Mouse (Mus musculus): Measurements from ENCODE around the gene Zcchc8. TPM values are rescaled to one million over a fixed set of nuclear protein-coding genes. Genes with fewer than 3 reads are reported as not detected.
A peak's percentile ranks its signal among the peaks of the same experiment; 100 is the strongest.
"Not testable (repeated sequence)": the region's sequence is repeated elsewhere in the genome, so short reads cannot be mapped to it uniquely, and the experiment has no call there.

Gene Zcchc8
- polyA plus RNA-seq, 1 experiment: 24.3 TPM

- Histone ChIP-seq H3K27me3 (replicated peaks; ENCODE audit: control insufficient read depth, insufficient read depth, low read length) (no peaks in the 10 kb centered on the region), H3K36me3 (ENCODE audit: control insufficient read depth, insufficient read depth, low read length) (peaks cover 10% of the 10 kb centered on the region), H3K27ac (ENCODE audit: insufficient read depth, low read depth, low read length) (peak overlapping the region; percentile 41; the same call in 1 of the 2 replicates), H3K4me1 (ENCODE audit: control insufficient read depth, insufficient read depth, low read length) (peaks cover 11% of the 10 kb centered on the region), H3K4me3 (ENCODE audit: insufficient read depth, low read depth, low read length) (no peak overlapping the region)
- TF ChIP-seq POLR2A (IDR thresholded peaks at IDR 0.05; ENCODE audit: low read depth, low read length): no peak
- no peak for TF ChIP-seq CTCF (conservative IDR thresholded peaks at IDR 0.05; ENCODE audit: insufficient read depth, insufficient read length, low read depth, low read length)
- DNase-seq: no peak
Measured at GRCm38 (mm10) chr5:123746253-123746652, 25.4 kb upstream of the Zcchc8 start.

DNA sequence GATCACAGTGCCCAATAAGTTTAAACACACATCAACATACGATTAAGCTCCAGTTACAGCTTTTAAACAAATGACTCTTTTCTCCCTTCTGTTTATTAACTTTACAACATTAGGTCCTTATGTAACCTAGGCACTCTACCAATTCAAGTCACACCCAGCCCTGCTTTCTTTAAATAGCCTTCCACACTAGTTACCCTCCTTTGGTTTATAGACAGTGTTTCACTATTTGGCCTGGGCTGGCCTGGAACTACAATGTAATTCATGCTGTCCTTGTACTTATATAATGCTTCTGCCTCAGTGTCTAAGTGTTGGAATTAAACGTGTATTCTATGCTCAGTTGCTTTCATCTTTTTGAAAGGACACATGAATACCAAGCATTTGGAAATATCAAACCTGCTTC lies 23.5 kb upstream of the Zcchc8 start:
- no peak for TF ChIP-seq POLR2A (IDR thresholded peaks at IDR 0.05; ENCODE audit: low read depth, low read length)
- TF ChIP-seq CTCF (conservative IDR thresholded peaks at IDR 0.05; ENCODE audit: insufficient read depth, insufficient read length, low read depth, low read length): no peak
- Histone ChIP-seq H3K27me3 (replicated peaks; ENCODE audit: control insufficient read depth, insufficient read depth, low read length) (no peaks in the 10 kb centered on the region), H3K4me1 (ENCODE audit: control insufficient read depth, insufficient read depth, low read length) (peaks cover 11% of the 10 kb centered on the region), H3K27ac (ENCODE audit: insufficient read depth, low read depth, low read length) (no peak overlapping the region), H3K36me3 (ENCODE audit: control insufficient read depth, insufficient read depth, low read length) (peaks cover 15% of the 10 kb centered on the region), H3K4me3 (ENCODE audit: insufficient read depth, low read depth, low read length) (no peak overlapping the region)
- DNase-seq: no peak
- WGBS: 67% methylated on average over 2 of the region's 2 CpGs

GRCm38 (mm10) chr5:123730981-123731380 lies 10.1 kb upstream of the Zcchc8 start:
- Histone ChIP-seq H3K27me3 (replicated peaks; ENCODE audit: control insufficient read depth, insufficient read depth, low read length) (no peaks in the 10 kb centered on the region), H3K36me3 (ENCODE audit: control insufficient read depth, insufficient read depth, low read length) (peaks cover 31% of the 10 kb centered on the region), H3K27ac (ENCODE audit: insufficient read depth, low read depth, low read length) (no peak overlapping the region), H3K4me3 (ENCODE audit: insufficient read depth, low read depth, low read length) (no peak overlapping the region), H3K4me1 (ENCODE audit: control insufficient read depth, insufficient read depth, low read length) (no peaks in the 10 kb centered on the region)
- TF ChIP-seq CTCF (conservative IDR thresholded peaks at IDR 0.05; ENCODE audit: insufficient read depth, insufficient read length, low read depth, low read length): no peak
- 91% methylated on average over 2 of the region's 2 CpGs for WGBS
- DNase-seq: no peak

GRCm38 (mm10) chr5:123723816-123724215 lies 2.9 kb upstream of the Zcchc8 start:
- 86% methylated on average over 7 of the region's 7 CpGs for WGBS
- not testable (repeated sequence) for DNase-seq; H3K4me1 ChIP-seq (ENCODE audit: control insufficient read depth, insufficient read depth, low read length); H3K27me3 ChIP-seq (replicated peaks; ENCODE audit: control insufficient read depth, insufficient read depth, low read length); H3K27ac ChIP-seq (ENCODE audit: insufficient read depth, low read depth, low read length); H3K36me3 ChIP-seq (ENCODE audit: control insufficient read depth, insufficient read depth, low read length); H3K4me3 ChIP-seq (ENCODE audit: insufficient read depth, low read depth, low read length)

- no peak for TF ChIP-seq CTCF (conservative IDR thresholded peaks at IDR 0.05; ENCODE audit: insufficient read depth, insufficient read length, low read depth, low read length)
- TF ChIP-seq POLR2A (IDR thresholded peaks at IDR 0.05; ENCODE audit: low read depth, low read length): no peak
- no peak for DNase-seq
- Histone ChIP-seq H3K27ac (ENCODE audit: insufficient read depth, low read depth, low read length) (no peak overlapping the region), H3K27me3 (replicated peaks; ENCODE audit: control insufficient read depth, insufficient read depth, low read length) (no peaks in the 10 kb centered on the region), H3K36me3 (ENCODE audit: control insufficient read depth, insufficient read depth, low read length) (peaks cover 3% of the 10 kb centered on the region), H3K4me1 (ENCODE audit: control insufficient read depth, insufficient read depth, low read length) (peaks cover 9% of the 10 kb centered on the region; the same call in 1 of the 2 replicates), H3K4me3 (ENCODE audit: insufficient read depth, low read depth, low read length) (no peak overlapping the region)
- WGBS: 86% methylated on average over 4 of the region's 4 CpGs
Measured at GRCm38 (mm10) chr5:123714622-123715021, 6.3 kb downstream of the Zcchc8 start.

DNA sequence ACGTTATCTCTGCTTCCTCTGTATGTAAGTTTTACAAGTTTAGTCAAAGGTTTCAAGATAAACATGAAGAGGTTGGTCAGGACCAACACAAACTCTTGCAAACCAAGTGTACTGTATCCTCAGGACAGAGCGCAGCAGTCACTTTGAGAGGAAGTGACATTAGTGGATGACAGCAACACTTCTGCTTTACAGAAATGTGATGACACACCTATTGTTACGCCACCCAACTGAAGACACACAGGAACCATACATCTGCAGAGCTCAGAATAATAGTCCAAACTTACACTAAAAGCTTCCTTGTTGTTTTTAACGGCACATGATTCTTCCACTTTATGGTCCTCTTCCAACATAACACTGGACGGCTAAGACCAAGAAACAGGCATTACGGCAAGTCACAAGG lies 7.1 kb downstream of the Zcchc8 start:
- DNase-seq: no peak
- peaks cover 9% of the 10 kb centered on the region; the same call in 1 of the 2 replicates for H3K4me1 ChIP-seq (ENCODE audit: control insufficient read depth, insufficient read depth, low read length)
- no peak overlapping the region for H3K4me3 ChIP-seq (ENCODE audit: insufficient read depth, low read depth, low read length)
- 86% methylated on average over 6 of the region's 6 CpGs for WGBS
- no peak overlapping the region for H3K27ac ChIP-seq (ENCODE audit: insufficient read depth, low read depth, low read length)
- no peak for TF ChIP-seq POLR2A (IDR thresholded peaks at IDR 0.05; ENCODE audit: low read depth, low read length)
- no peak for TF ChIP-seq CTCF (conservative IDR thresholded peaks at IDR 0.05; ENCODE audit: insufficient read depth, insufficient read length, low read depth, low read length)
- peaks cover 3% of the 10 kb centered on the region for H3K36me3 ChIP-seq (ENCODE audit: control insufficient read depth, insufficient read depth, low read length)
- no peaks in the 10 kb centered on the region for H3K27me3 ChIP-seq (replicated peaks; ENCODE audit: control insufficient read depth, insufficient read depth, low read length)

DNA sequence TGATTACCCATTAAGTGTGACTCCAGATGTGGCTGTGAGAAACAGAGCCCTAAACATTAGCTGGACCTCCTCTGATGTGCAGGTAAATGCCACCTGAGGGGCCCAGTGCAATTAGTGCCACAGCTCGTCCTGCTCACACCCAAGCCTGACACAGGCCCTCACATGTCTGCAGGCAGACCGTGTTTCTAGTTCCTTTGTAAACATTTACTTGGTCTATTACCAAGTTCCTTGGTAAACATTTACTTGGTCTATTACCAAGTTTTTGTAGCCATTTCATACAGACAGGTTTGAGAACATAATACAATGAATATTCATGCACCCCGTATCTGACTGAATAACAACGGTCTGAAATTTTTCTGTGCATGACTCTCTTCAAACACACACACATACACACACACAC lies 11.3 kb downstream of the Zcchc8 start:
- H3K36me3 ChIP-seq (ENCODE audit: control insufficient read depth, insufficient read depth, low read length): peaks cover 14% of the 10 kb centered on the region

GRCm38 (mm10) chr5:123708598-123708997 lies 12.3 kb downstream of the Zcchc8 start:
- Histone ChIP-seq H3K4me1 (ENCODE audit: control insufficient read depth, insufficient read depth, low read length) (peaks cover 6% of the 10 kb centered on the region; the same call in 1 of the 2 replicates), H3K36me3 (ENCODE audit: control insufficient read depth, insufficient read depth, low read length) (peaks cover 15% of the 10 kb centered on the region), H3K27ac (ENCODE audit: insufficient read depth, low read depth, low read length) (no peak overlapping the region), H3K4me3 (ENCODE audit: insufficient read depth, low read depth, low read length) (no peak overlapping the region), H3K27me3 (replicated peaks; ENCODE audit: control insufficient read depth, insufficient read depth, low read length) (no peaks in the 10 kb centered on the region)
- WGBS: 81% methylated on average over 12 of the region's 12 CpGs
- peak; percentile 69 for DNase-seq
- TF ChIP-seq CTCF (conservative IDR thresholded peaks at IDR 0.05; ENCODE audit: insufficient read depth, insufficient read length, low read depth, low read length) (no peak), POLR2A (IDR thresholded peaks at IDR 0.05; ENCODE audit: low read depth, low read length) (no peak)

More for the DNA sequence above, 11.3 kb downstream of the Zcchc8 start:
- 37% methylated on average over 4 of the region's 4 CpGs for WGBS
- H3K27ac ChIP-seq (ENCODE audit: insufficient read depth, low read depth, low read length): peak overlapping the region; percentile 52; the same call in 1 of the 2 replicates
- H3K27me3 ChIP-seq (replicated peaks; ENCODE audit: control insufficient read depth, insufficient read depth, low read length): no peaks in the 10 kb centered on the region
- peaks cover 6% of the 10 kb centered on the region; the same call in 1 of the 2 replicates for H3K4me1 ChIP-seq (ENCODE audit: control insufficient read depth, insufficient read depth, low read length)
- DNase-seq: peak; percentile 62
- H3K4me3 ChIP-seq (ENCODE audit: insufficient read depth, low read depth, low read length): no peak overlapping the region
- TF ChIP-seq CTCF (conservative IDR thresholded peaks at IDR 0.05; ENCODE audit: insufficient read depth, insufficient read length, low read depth, low read length) (no peak), POLR2A (IDR thresholded peaks at IDR 0.05; ENCODE audit: low read depth, low read length) (no peak)
